Mouse (Mus musculus) bone marrow macrophage, adult 2 months (primary cell): ENCODE measurements around the gene Urm1. TPM values are rescaled to one million over a fixed set of nuclear protein-coding genes. Genes with fewer than 3 reads are reported as not detected.
"Not testable (repeated sequence)": the region's sequence is repeated elsewhere in the genome, so short reads cannot be mapped to it uniquely, and the experiment has no call there.

ENCODE experiments used
- H3K27ac ChIP-seq: 2 replicates; pipeline ENCODE4 v1.5.1; 2012; ENCODE audit warnings: low read depth, low read length; ENCODE audit not compliant: insufficient read depth
- H3K4me1 ChIP-seq: 2 replicates; pipeline ENCODE4 v1.6.1; 2012; ENCODE audit warnings: low read length; ENCODE audit not compliant: control insufficient read depth, insufficient read depth
- H3K4me3 ChIP-seq: 2 replicates; pipeline ENCODE4 v1.5.1; 2012; ENCODE audit warnings: mild to moderate bottlenecking, low read length, moderate library complexity; ENCODE audit not compliant: insufficient read depth
- CTCF ChIP-seq: IDR thresholded peaks from 2 replicates; pipeline ENCODE4 v1.5.1; 2012; ENCODE audit warnings: low read depth, mild to moderate bottlenecking, low read length, moderate library complexity
- POLR2A ChIP-seq: IDR thresholded peaks from 2 replicates; pipeline ENCODE4 v1.6.1; 2012; ENCODE audit warnings: mild to moderate bottlenecking, low read depth, low read length, borderline replicate concordance
- polyA plus RNA-seq: library from polyadenylated mRNA; stranded (reverse); fragments of >200 nt; gene quantifications from 2 replicates; pipeline ENCODE4 v1.2.4, GENCODE M21; 2012; ENCODE audit not compliant: missing spikeins, insufficient read depth, insufficient read length

The Urm1 gene
- polyA plus RNA-seq, 1 experiment: 27.7 TPM

- TF ChIP-seq POLR2A (no peak), CTCF (no peak)
- Histone ChIP-seq H3K27ac (no peak overlapping the region), H3K4me1 (peaks cover 3% of the 10 kb centered on the region; the same call in 1 of the 2 replicates), H3K4me3 (no peak overlapping the region)
These were observed 45.2 kb downstream of the Urm1 start for GRCm38 (mm10) chr2:29865125-29865524.

DNA sequence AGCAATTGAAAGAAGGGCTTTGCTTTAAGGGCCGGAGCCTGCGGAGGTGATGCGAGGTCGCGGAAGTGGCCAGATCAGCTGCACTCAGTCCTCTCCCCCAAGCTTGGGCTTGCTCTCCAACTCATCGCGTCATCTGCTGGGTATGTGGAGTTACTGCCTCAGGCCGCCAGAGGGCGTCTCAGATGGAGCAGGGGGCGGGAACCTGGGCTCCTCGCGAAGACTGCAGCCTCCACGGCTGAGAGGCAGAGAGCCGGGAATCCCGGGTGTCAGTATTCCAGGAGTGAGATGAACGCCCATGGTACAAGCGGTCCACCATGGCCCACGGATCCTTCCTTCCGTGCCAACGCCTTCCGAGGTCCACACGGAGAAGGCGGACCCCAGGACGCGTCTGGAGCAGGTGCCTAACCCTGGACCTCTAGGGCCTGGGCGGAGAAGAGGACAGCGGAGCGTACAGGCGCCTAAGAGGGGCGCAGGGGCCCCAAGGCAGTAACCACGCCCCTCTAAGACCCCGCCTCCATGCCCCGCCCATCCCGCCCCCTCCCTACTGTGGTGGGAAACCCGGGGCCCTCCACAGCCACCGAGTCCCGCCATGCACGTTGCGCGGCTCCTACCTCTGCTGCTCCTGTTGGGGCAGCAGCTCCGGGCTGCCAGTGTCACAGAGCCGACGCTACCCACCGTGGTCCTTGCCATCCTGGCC is 49.2 kb downstream of the Urm1 start, which contains the start of gene Cercam:
Cercam (plus strand) TSS at position 216 of the 697 bp plus-strand sequence.
- Histone ChIP-seq H3K4me3 (peak within 1 kb of the TSS; percentile 64), H3K4me1 (peaks cover 20% of the 10 kb centered on the region), H3K27ac (no peak within 1 kb of the TSS)
- TF ChIP-seq CTCF: peak; percentile 73
- no peak for TF ChIP-seq POLR2A

- Histone ChIP-seq H3K4me1 (peaks cover 20% of the 10 kb centered on the region), H3K27ac (no peak overlapping the region), H3K4me3 (peak overlapping the region; percentile 64; the same call in 1 of the 2 replicates)
- no peak for TF ChIP-seq POLR2A
- TF ChIP-seq CTCF: no peak
These were observed 50.0 kb downstream of the Urm1 start for GRCm38 (mm10) chr2:29869646-29870451.

GRCm38 (mm10) chr2:29872581-29873295 is 52.9 kb downstream of the Urm1 start:
- H3K27ac ChIP-seq: no peak overlapping the region
- no peak overlapping the region for H3K4me3 ChIP-seq
- H3K4me1 ChIP-seq: peaks cover 20% of the 10 kb centered on the region
- no peak for TF ChIP-seq CTCF
- TF ChIP-seq POLR2A: no peak

- Histone ChIP-seq H3K4me1 (peaks cover 20% of the 10 kb centered on the region), H3K27ac (0 out of 2 replicates have a peak overlapping the region, but pooled peaks have one; percentile 5), H3K4me3 (no peak overlapping the region)
- TF ChIP-seq CTCF: no peak
- TF ChIP-seq POLR2A: no peak
These were observed 53.9 kb downstream of the Urm1 start for GRCm38 (mm10) chr2:29873801-29874200.

DNA sequence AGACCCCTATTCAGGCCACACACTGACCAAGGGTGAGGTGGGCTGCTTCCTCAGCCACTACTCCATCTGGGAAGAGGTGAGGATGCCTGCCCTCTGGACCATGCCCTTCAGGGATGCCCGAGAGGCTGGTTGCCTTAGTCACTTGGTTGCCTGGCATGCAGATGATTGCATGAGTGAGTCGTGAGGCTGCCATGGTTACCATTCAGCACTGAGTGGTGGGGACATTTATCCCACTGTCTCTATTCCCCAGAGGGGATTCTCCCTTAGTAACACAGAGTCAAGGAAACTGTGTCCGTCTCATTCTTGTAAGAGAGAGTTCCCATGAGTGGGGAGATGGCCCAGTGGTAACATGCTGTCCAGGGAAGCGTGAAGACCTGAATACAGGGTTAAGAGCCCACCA is 58.2 kb downstream of the Urm1 start:
- H3K4me3 ChIP-seq: no peak overlapping the region
- TF ChIP-seq CTCF: no peak
- TF ChIP-seq POLR2A: no peak
- H3K4me1 ChIP-seq: peaks cover 13% of the 10 kb centered on the region
- H3K27ac ChIP-seq: no peak overlapping the region

DNA sequence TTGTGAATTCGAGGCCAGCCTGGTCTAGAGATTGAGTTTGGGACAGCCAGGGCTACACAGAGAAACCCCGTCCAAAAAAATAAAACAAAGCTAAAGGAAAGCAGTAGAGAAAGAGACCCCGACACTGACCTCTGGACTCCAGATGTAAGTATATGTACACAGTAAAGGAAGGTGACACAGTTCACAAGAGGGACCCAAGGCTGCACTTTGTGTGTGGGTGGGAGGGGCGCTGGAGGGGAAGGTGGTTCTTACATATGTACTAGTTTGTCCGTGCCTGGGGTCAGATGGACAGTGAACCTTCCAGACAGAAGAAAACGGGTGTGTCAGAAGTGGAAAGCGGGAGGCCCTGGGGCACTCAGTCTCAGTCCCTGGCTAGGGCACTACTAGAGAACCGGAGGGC is 59.3 kb downstream of the Urm1 start:
- Histone ChIP-seq H3K27ac (no peak overlapping the region), H3K4me3 (no peak overlapping the region)

DNA sequence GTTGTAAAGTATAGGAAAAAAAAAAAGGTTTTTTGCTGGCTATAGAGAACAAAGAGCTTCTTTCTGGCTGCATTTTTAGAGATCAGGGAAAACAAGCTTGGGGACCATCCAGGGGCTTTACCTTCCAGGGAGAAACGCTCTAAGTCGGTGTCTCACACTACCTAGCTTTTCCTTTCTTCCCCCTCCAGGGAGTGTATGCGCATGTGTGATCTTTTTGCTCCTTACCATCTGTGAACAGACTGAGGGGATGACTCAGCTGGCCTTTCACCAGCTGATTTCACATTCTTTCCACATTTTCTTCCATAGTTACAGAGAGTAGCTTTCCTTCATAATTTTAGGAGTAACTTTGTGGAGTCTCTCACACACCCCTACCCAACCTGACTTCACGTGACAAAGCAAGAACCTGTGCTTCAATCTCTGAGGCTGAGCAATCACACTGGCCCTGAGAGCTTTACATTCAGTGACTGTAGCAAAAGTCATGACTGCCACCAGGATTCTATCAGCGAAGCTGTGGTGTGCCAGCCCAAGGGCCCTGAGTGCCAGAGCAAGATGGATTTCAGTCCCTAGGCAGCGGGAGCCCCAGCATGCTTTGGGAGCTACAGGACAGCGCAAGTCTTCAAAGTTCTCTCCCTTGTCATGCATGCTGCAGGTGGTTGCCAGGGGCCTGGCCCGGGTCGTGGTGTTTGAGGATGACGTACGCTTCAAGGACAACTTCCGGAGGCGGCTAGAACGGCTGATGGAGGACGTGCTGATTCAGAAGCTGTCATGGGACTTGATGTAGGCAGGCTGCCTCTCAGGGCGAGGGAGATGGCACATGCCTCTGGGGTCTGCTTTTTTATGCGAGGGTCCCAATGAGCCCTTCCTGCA is 60.3 kb downstream of the Urm1 start:
- Histone ChIP-seq H3K27ac (no peak overlapping the region), H3K4me3 (no peak overlapping the region)
- TF ChIP-seq POLR2A: no peak
- TF ChIP-seq CTCF: no peak

More for the DNA sequence above, 59.3 kb downstream of the Urm1 start:
- TF ChIP-seq CTCF: no peak
- TF ChIP-seq POLR2A: no peak
- peaks cover 2% of the 10 kb centered on the region; the same call in 1 of the 2 replicates for H3K4me1 ChIP-seq

GRCm38 (mm10) chr2:29886659-29887292 is 66.9 kb downstream of the Urm1 start:
- peaks cover 19% of the 10 kb centered on the region for H3K4me1 ChIP-seq
- H3K4me3 ChIP-seq, H3K27ac ChIP-seq: not testable (repeated sequence)

More for the DNA sequence above, 60.3 kb downstream of the Urm1 start:
- no peaks in the 10 kb centered on the region for H3K4me1 ChIP-seq
